Mouse (Mus musculus) 3134 (cell line): ENCODE data around the gene Tie1.

Source experiments
- DNase-seq: peaks from one replicate; pipeline ENCODE4 v3.0.0-alpha.2; 2011; ENCODE audit warnings: low spot score; ENCODE audit not compliant: insufficient read length; ENCODE audit errors: extremely low read depth

The Tie1 gene

DNA sequence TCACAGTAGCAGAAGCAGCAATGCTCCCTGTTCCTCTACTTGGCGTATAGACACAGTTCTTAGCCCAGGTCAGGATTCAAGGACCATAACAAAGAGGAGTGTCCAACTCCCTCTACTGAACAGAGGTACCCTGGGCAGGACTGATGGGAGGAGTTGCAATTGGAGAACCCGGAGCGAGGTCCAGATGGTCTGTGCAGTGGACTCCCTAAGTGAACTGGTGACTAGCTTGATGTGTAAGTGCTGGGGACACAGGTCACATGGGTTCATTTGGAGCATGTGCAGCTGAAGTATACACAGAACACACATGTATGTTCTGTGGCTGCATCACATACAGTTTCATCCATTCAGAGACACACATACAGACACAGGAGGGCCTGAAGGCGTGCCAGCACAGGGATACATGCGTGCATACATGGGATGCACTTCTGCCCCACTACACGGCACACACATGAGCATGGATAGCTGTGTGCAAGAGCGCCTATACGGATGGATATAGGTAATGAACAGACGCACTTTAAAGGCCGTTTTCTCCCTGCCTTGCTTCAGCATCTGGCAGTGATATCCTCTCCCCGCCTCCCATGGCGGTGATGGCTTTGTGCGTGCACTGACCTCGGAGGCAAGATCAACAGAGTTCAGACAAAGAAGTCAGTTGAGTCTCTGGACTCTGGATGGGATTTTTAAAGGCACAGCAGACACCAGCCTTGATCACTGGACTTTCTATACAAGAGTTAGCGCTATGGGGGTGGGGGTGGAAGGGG lies 12.9 kb downstream of the Tie1 start:
- DNase-seq = no peak

DNA sequence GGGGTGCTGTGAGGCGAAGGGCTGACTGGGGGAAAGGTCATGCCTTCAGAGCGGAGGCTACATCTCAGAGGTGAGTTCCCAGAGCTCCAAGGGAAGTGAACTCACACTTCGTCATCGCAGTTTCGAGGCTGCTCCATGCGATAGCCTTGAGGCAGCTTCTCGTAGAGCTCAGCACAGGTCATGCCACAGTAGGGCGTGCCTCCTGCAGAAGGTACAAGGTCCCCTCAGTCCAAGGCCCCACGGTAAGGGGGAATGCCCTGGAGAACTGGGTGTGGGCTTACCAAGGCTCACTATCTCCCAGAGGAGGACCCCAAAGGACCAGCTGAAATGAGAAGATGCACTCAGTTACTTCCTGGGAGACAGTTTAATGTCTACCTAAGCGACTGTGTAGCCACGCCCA lies 17.2 kb downstream of the Tie1 start:
- DNase-seq = no peak

DNA sequence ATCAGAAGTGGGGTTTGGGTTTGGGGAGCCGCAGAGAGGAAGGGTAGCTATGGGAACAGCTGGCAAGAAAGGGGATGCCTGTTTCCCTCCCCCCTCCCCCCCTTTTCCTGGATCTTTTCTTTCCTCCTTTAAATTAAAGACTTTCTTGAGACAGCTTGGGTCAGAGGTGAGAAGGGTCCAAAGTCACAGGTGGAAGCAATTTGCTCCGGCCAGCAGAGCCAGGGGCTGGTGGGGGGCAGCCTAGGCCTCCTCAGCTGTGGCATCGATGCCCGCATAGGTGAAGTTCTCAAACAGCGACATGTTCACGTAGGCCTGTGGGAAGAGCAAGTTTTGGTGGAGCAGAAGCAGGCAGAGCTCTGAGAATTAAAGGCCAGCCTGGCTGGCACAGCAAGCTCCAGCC lies 18.6 kb downstream of the Tie1 start:
- no peak for DNase-seq

DNA sequence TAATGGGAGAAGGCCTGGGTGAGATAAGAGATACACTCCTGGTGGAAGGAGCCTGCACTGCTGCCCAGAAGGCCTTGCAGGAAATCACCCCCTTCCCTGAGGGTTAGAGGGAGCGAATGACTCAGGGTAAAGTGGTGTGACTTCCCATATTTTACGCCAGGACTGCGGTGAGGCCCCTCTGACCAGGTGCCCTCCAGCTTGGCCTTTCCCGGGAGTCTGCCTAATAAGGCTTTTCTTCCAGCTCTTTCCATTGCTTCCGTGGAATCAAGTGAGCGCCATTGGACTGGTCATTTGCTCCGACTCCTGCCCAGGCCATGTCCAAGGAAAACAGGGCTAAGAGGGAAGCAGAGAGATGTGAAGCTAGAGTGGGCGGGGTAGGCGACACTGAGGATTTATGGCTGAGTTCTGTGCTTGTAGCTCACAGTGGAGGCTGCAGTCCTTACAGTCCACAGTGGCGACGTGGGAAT lies 24.1 kb downstream of the Tie1 start:
- DNase-seq = no peak

DNA sequence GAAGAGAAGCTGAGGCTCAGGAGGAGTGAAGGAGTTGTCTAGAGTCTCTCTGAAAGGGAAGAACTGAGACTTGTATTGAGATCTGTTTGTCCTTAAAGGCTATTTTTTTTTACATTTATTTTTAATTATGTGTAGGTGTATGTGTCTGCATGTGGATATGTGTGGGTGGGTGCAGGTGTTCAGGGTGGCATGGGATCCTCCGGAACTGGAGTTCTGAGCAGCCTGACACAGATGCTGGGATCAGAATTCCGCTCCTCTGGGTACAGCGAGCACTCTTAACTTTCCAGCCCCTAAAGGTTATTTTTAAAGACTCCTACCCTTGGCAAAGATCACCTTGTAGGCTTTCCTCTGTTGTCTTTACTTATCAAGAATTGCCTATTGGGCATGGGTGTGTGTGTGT lies 24.9 kb downstream of the Tie1 start:
- no peak for DNase-seq

DNA sequence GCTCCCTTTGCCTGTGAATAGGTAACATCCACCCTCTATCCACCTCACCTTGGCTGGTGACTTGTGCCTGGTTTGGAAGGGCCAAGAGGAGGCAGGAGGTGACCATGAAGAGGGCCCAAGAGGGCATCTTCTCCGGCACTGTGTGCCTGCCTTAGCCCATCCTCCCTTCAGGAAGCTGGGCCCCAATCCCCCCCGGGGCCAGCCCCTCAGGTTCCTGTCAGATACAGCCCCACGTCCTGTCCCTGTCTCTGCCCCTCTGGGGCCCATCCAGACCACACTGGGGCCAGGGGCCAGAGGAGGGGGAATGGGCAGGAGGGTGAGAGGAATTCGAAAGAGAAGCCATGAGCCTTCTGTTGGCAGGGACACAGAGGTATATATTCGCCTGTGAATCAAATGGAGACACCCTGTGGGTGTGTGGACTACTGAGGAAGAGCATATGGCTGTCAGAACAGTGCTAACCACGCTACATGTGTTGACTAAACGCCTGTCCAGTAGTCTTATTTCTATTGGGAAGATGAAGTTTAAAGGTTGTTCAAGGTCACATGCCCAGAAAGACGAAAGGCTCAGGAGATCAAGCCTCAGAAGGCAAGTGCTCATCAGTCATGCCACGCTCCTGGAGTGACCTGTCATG lies 32.4 kb downstream of the Tie1 start, which contains the start of gene Mpl:
Gene Mpl, minus strand, starts transcription at position 169 of the 631 bp plus-strand sequence.
- no peak for DNase-seq

DNA sequence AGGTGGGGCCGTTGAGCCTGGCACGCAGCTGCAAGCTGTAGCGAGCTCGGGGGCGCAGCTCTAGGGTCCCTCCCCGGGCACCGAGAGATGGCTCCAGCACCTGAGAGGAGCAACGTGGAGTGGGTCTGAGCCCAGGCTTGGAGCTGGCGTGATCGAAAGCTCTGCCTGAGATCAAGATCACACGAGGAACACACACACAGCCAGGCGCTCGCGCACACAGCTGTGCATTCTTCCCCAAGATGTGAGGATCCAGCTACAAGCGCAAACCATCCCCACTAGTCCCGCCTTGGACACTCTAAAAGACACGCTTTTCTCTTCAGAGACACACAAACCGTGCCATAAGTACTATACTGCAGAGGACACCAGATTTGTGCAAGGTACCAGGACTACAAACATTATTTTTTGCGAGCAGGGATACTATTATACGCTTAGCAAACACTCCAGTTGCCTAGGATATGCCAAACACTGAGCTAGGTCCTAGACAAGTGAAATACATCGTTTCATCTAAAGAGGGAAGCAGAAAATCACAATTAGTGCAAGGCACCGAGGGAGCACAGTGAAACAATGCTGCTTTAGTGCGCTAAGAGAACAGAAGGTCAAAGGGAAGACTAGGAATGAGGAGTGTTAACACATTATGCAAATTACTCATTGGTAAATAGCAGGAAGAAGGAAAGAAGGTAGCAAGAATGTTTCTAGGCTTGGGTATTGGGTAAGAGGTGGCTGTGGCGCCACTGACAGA lies 43.3 kb downstream of the Tie1 start:
- no peak for DNase-seq

DNA sequence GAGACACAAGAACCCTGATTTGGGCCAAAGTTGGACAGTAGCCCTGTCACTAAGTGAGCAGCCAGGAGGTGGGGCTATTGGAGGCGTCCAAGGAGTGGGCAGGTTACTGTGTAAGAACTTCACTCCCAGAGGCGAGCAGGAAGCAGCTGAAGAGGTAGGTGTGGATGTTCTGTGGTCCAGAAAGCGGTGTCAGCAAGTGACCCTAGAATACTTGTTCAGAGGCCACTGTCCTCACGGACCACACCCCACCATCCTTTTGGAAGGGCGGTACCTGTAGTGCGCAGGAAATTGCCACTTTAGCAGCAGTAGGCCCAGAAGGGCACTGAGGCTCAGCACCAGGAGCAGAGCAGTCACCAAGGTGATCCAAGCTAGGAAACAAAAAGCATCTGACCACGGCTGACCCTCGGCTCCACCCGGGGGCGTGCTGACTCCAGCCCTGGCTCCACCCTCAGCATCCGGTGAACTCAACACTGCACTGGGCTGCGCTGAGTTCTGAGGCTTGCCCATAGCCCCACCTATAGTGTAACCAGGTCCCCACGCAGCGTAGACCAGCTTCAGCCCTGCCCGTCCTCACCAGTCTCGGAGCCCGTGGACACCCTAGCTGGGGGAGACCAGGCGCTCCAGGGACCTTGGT lies 44.0 kb downstream of the Tie1 start:
- DNase-seq = no peak

DNA sequence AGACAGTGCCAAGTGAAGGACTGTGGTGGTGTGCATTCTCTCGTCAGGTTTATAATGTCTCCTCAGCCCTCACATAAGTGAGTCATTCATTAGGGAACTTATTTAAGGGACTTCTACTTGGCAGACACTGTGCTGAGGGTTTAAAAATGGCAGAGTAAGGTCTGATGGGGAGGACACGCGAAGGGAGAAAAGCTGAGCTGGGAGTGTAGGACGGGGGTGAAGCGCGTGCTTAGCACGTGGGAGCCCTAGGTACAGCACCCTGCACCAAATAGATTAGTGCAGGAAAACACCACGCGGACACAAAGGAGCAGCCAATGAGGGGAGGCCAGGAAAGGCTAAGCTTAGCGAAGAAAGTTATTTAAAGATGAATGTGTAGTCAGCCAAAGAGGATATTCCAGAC lies 44.8 kb downstream of the Tie1 start:
- no peak for DNase-seq

DNA sequence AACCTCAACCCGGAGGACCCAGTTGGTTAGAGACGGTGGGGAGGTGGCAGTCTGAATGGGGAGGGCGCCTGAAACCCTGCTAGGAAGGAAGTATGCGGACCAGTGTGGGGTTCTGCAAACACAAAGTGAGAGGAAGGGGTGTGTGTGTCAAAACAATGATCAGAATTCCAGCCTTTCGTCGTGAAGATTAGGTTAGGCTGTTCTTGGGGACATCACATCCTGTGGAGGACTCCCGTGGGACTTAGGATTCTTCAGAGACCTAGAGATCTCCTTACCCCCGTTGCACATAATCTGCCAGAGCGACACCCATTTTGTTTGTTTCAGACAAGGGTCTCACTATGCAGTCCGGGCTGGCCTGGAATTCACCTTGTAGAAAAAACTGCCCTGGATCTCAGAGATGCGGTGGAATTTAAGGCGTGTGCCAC lies 52.0 kb downstream of the Tie1 start:
- DNase-seq = peak; percentile 23

DNA sequence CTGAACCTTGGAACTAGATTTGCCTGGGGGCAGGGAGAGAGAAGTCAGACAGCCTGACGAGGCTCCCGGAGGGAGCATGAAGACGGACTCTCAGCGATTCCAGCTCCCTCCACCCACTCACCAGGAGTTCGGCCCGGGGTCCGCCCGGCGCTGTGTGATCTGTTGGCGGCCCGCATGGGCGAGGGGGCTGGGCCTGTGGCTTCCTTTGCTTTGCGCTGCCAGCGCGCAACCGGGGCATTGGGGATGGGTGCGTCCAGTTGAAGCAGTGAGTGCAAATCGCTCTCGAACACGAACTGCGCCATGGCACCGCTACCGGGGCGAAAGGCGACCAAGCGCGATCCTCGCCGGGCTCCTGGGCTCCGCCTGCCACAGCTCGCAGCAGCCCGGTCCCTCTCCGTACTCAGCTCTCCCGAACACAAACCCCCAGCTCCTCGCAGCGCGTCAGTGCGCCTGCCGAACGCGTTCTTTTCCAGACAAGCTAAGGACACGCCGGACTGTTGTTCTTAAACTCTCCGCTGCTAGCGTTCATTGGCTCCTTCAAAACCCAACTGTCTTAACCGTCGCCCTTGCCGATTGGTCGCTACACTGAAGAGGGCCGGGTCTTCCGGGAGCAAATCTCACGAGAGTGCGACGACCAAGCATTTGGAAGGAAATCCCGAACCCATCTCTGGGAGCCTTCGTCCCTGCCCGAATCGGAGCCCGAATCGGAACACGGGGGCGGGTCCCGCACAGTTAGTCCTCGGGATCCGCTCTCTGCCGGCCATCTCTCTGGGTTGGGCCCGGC lies 52.8 kb downstream of the Tie1 start, which contains the start of gene Cdc20:
Gene Cdc20, minus strand, starts transcription at position 533 of the 784 bp plus-strand sequence.
- peak; percentile 95 for DNase-seq

DNA sequence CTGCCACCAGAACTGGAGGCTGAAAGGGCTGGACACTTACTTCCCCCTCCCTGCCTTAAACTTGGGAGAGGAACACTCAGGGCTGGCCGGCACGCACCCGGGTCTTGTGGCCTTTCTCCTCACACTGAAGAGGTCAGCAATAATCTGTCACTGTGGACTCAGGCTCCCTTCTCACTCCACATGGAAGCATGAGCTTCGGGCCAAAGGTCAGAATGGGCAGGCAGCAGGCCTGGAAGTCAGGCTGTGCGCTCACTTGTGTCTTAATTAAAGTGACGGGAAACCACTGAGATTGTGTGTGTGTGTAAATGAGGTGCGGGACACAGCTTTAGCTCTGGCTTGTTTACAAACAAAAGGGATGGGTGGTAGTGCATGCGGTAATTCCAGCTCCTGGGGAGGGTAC lies 57.5 kb downstream of the Tie1 start:
- DNase-seq = no peak

DNA sequence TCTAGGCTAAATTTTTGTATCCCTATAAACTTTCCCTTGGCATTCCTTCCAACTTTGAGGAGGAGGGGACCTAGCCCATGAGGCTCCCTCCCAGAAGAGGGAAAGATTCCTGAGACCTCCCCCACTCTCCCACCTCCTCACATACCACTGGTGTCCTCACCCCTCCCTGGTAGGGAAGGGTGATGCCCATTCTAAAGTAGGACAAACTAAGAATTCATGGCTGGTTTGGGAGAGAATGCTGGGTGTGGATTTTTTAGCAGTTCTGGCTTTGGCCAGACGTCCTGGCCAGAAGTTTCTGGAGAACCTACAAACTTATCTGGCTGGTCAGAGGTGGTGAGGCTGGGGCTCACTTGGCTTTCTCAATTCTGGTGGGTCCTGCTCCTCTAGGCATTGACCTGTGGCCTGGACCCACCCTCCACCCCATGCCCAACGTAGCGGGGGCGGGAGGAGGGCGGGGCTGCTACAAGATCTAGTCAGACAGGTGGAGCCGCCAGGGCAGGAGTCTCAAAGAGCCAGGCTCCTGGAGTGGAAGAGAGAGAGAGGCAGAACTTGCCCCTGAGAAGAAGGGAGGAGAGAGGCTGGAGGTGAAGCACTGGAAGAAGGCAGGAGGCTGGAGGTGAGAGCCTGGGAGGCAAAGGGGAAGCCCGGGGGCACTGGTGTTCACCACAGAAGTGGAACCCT lies 60.5 kb downstream of the Tie1 start:
- peak; percentile 32 for DNase-seq

DNA sequence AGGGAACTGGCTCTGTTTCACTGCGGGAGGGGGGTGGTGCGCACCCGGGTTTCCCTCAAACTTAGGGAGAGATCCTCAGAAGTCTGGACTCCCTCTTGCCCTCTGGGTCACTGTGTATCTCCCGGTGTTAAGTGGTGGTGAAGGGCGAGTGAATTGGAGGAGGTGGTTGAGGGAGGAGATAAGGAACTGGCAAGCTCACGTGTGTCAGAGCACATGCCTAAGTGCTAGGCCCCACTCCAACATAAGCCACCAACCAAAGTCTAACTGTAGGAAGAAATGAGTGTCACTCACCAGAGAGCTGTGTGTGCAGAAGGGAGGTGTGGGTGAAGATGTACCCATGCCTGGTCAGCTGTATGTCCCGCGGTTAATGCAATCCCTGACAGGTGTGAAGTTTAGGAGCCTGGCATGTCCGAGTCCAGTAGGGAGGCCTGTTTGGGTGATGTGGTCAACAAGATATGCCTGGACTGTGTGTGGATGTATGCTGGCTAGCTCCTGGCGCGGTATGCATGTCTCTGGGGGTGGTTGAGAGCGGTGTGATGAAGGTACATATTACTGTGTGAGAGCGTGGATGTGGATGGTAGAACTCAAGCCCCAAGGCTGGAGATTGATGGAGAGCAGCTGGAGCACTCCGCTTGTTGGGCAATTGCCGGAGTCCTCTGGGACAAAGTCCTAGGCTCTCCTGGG lies 61.2 kb downstream of the Tie1 start:
- no peak for DNase-seq

DNA sequence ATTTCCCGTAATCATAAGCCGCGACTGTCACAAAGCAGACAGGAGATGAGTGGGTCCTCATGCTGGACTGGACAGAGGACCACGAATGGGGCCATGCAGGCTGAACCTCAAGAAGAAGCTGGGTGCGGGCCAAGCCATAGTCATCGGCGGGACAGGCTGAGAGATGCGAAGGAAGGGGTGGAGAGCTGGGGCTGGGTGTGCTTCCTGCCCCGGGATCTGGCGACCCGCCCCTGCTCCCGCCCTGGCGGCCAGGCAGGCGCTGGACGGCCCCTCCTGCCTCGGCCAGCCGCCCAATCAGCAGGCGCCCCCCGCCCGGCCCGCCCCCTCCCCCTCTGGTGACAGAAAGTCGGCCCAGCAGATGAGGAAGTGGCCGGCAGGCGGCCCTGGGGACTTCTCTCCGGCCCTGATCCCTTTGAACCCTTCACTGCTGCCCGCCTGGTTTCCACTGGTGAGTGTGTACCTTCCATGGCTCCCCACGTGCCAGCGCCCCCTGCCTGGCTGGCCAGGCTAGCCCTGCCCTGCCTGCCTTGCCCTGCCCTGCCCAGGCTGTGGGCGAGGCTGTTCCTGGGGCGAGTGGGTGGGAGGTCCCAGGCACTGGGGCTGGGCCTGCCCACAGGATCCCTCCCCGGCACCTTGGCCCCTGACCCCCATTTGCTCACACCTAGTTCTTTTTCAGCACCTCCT lies 62.0 kb downstream of the Tie1 start, which contains the start of gene Elovl1:
Gene Elovl1, plus strand, starts transcription at position 326 of the 684 bp plus-strand sequence.
- peak; percentile 94 for DNase-seq

DNA sequence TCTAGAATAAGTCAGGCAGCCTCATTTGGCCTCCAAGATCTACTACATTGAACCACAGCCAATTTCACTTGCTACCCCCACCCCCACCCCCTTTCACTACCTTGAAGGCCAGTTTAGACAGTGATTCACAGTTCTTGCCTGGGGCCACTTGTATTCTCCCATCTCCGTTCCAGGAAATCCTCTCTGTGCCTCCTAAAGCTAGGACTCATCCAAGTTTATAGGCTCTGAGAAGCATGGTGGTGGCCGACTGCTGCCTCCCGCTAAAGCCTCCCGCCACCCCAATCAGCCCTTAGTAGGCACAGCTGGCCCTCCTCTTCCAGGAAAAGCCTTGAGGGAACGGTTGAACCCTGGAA lies 62.5 kb downstream of the Tie1 start:
- no peak for DNase-seq

DNA sequence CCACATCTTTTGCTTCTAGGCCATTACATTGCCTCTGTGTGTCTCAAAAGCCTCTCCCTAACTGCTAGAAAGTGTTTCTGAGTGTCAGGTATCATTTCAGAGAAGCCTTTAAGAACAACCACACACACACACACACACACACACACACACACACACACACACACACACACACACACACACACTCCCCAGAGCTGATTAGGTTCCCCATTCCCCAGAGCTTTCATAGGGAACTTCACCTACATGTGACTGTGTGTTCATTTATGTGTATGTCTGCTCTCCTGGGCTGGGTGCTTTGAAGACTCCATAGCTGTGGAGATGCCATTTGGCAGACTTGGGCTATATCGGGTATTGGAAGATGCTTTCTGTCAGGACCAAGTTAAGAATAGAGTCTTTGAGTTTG lies 64.5 kb downstream of the Tie1 start:
- no peak for DNase-seq

DNA sequence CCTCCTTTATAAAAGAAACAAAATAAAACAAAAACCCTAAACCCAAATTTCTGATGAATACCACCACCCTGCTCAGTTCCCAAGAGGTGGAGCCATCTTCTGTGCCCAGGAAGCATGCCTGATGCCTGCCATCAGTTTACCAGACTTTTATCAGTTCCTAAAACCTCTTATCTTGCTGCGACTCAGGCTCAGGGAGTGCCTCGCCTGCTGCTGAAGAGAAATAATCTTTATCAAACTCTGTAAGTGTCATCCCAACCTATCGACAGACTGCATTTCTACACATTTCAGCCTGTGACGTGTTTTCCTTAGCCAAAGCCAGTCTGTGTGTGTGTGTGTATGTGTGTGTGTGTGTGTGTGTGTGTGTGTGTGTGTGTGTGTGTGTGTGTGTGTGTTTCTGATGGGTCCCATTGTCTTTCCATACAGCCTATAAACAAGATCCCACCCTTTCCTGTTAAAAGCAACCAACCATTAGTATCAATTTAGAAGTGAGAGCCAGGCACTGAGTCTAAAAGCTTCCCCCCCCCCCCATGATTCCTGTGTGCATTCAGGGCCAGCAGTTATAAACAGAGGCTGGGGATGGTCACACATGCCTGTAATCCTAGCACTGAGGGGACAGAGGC lies 65.2 kb downstream of the Tie1 start:
- DNase-seq = no peak
